Mouse (Mus musculus): ENCODE results near the gene Olfr1451. TPM values are rescaled to one million over a fixed set of nuclear protein-coding genes. Genes with fewer than 3 reads are reported as not detected.

Olfr1451 gene
- polyA plus RNA-seq (2017; shearing (Covaris generic)): 0.20 TPM

GRCm38 (mm10) chr19:12994714-12995113 lies at the start of gene Olfr1451:
TSS of gene Olfr1451 (plus strand) at chr19:12995014.

GRCm38 (mm10) chr19:12949958-12950357 lies 44.9 kb upstream of the Olfr1451 start, which contains the start of gene Olfr1450:
TSS of gene Olfr1450 (plus strand) at chr19:12950258.

GRCm38 (mm10) chr19:13028227-13028626 lies 33.4 kb downstream of the Olfr1451 start, which contains the start of gene Olfr1453:
TSS of gene Olfr1453 (minus strand) at chr19:13028327.

Other genes starting within 250 kb of the Olfr1451 start
- gene Cntf, start 229.4 kb upstream of the Olfr1451 start, polyA plus RNA-seq (2017; shearing (Covaris generic)): 0.35 TPM
- 20.9 TPM for gene Zfp91, start 198.9 kb upstream of the Olfr1451 start, polyA plus RNA-seq (2017; shearing (Covaris generic))
- 66.7 TPM for gene Lpxn, start 198.8 kb upstream of the Olfr1451 start, polyA plus RNA-seq (2017; shearing (Covaris generic))
- not detected for gene Gm5244, start 148.3 kb upstream of the Olfr1451 start, polyA plus RNA-seq (2017; shearing (Covaris generic))
- gene Olfr1444, start 137.7 kb upstream of the Olfr1451 start, polyA plus RNA-seq (2017; shearing (Covaris generic)): 0.31 TPM
- gene Olfr1445, start 111.2 kb upstream of the Olfr1451 start, polyA plus RNA-seq (2017; shearing (Covaris generic)): not detected
- 0.34 TPM for gene Olfr1446, start 101.5 kb upstream of the Olfr1451 start, polyA plus RNA-seq (2017; shearing (Covaris generic))
- not detected for gene Olfr1447, start 91.3 kb upstream of the Olfr1451 start, polyA plus RNA-seq (2017; shearing (Covaris generic))
- gene Olfr1448, start 70.6 kb upstream of the Olfr1451 start, polyA plus RNA-seq (2017; shearing (Covaris generic)): not detected
- not detected for gene Olfr1449, start 64.2 kb upstream of the Olfr1451 start, polyA plus RNA-seq (2017; shearing (Covaris generic))
- not detected for gene Olfr1450, start 44.8 kb upstream of the Olfr1451 start, polyA plus RNA-seq (2017; shearing (Covaris generic))
- gene Olfr1453, start 33.3 kb downstream of the Olfr1451 start, polyA plus RNA-seq (2017; shearing (Covaris generic)): not detected
- not detected for gene Olfr1454, start 65.6 kb downstream of the Olfr1451 start, polyA plus RNA-seq (2017; shearing (Covaris generic))
- gene Olfr1457, start 102.9 kb downstream of the Olfr1451 start, polyA plus RNA-seq (2017; shearing (Covaris generic)): not detected
- not detected for gene Olfr1458, start 111.8 kb downstream of the Olfr1451 start, polyA plus RNA-seq (2017; shearing (Covaris generic))
- gene Olfr1459, start 154.5 kb downstream of the Olfr1451 start, polyA plus RNA-seq (2017; shearing (Covaris generic)): not detected
- gene Olfr1461, start 168.0 kb downstream of the Olfr1451 start, polyA plus RNA-seq (2017; shearing (Covaris generic)): not detected
- gene Olfr1462, start 190.7 kb downstream of the Olfr1451 start, polyA plus RNA-seq (2017; shearing (Covaris generic)): not detected
- gene Olfr1463, start 236.3 kb downstream of the Olfr1451 start, polyA plus RNA-seq (2017; shearing (Covaris generic)): not detected

Measured in naive thymus-derived CD4-positive, alpha-beta T cell, adult 5 months (primary cell).